Mouse (Mus musculus): ENCODE measurements around the gene Gm10130. TPM values are rescaled to one million over a fixed set of nuclear protein-coding genes. Genes with fewer than 3 reads are reported as not detected.
"Not testable (repeated sequence)": the region's sequence is repeated elsewhere in the genome, so short reads cannot be mapped to it uniquely, and the experiment has no call there.

The Gm10130 gene
- polyA plus RNA-seq (2015; fragmentation: Nextera tagmentation; extraction: Ambion mirVana), result 0.82 and 1.3 TPM in 2 replicates

GRCm38 (mm10) chr2:150323402-150323801 is at the start of gene Gm10130:
Gm10130 (plus strand) TSS chr2:150323702.
- H3K9me3 ChIP-seq (replicated peaks; ENCODE audit: control insufficient read depth, low read length, poor library complexity, severe bottlenecking), result peaks cover 38% of the 10 kb centered on the region
- 95% methylated on average over 5 of the region's 5 CpGs for WGBS
- no peak within 1 kb of the TSS for H3K9ac ChIP-seq (ENCODE audit: low read depth, low read length)
- H3K4me1 ChIP-seq (ENCODE audit: control insufficient read depth, insufficient read depth, low read length), result no peaks in the 10 kb centered on the region
- no peak within 1 kb of the TSS for H3K4me3 ChIP-seq (ENCODE audit: low read depth, low read length)
- no peak within 1 kb of the TSS for H3K4me2 ChIP-seq (ENCODE audit: low read length)
- no peak within 1 kb of the TSS for H3K27ac ChIP-seq (ENCODE audit: low read length)
- H3K27me3 ChIP-seq (ENCODE audit: control insufficient read depth, insufficient read depth, low read depth, low read length), result no peaks in the 10 kb centered on the region
- H3K36me3 ChIP-seq (ENCODE audit: control insufficient read depth, insufficient read depth, low read length), result peaks cover 46% of the 10 kb centered on the region
- no peak for ATAC-seq

GRCm38 (mm10) chr2:150293669-150294068 is 29.8 kb upstream of the Gm10130 start:
- no peak for ATAC-seq
- Histone ChIP-seq H3K27ac (ENCODE audit: low read length) (no peak overlapping the region), H3K4me1 (ENCODE audit: control insufficient read depth, insufficient read depth, low read length) (no peaks in the 10 kb centered on the region), H3K9ac (ENCODE audit: low read depth, low read length) (no peak overlapping the region), H3K9me3 (replicated peaks; ENCODE audit: control insufficient read depth, low read length, poor library complexity, severe bottlenecking) (no peaks in the 10 kb centered on the region), H3K4me2 (ENCODE audit: low read length) (no peak overlapping the region), H3K27me3 (ENCODE audit: control insufficient read depth, insufficient read depth, low read depth, low read length) (no peaks in the 10 kb centered on the region), H3K4me3 (ENCODE audit: low read depth, low read length) (no peak overlapping the region), H3K36me3 (ENCODE audit: control insufficient read depth, insufficient read depth, low read length) (no peaks in the 10 kb centered on the region)
- 86% methylated on average over 6 of the region's 6 CpGs for WGBS

GRCm38 (mm10) chr2:150299096-150299495 is 24.4 kb upstream of the Gm10130 start:
- no peaks in the 10 kb centered on the region for H3K4me1 ChIP-seq (ENCODE audit: control insufficient read depth, insufficient read depth, low read length)
- H3K4me2 ChIP-seq (ENCODE audit: low read length), result no peak overlapping the region
- ATAC-seq, result no peak
- H3K27me3 ChIP-seq (ENCODE audit: control insufficient read depth, insufficient read depth, low read depth, low read length), result no peaks in the 10 kb centered on the region
- no peaks in the 10 kb centered on the region for H3K36me3 ChIP-seq (ENCODE audit: control insufficient read depth, insufficient read depth, low read length)
- WGBS, result 53% methylated on average over 1 of the region's 1 CpGs
- no peak overlapping the region for H3K4me3 ChIP-seq (ENCODE audit: low read depth, low read length)
- H3K27ac ChIP-seq (ENCODE audit: low read length), result no peak overlapping the region
- H3K9ac ChIP-seq (ENCODE audit: low read depth, low read length), result no peak overlapping the region
- no peaks in the 10 kb centered on the region; the same call in 1 of the 2 replicates for H3K9me3 ChIP-seq (replicated peaks; ENCODE audit: control insufficient read depth, low read length, poor library complexity, severe bottlenecking)

GRCm38 (mm10) chr2:150307183-150307773 is 16.2 kb upstream of the Gm10130 start:
- H3K4me3 ChIP-seq (ENCODE audit: low read depth, low read length), result no peak overlapping the region
- WGBS, result 87% methylated on average over 10 of the region's 10 CpGs
- peaks cover 3% of the 10 kb centered on the region; the same call in 1 of the 2 replicates for H3K4me1 ChIP-seq (ENCODE audit: control insufficient read depth, insufficient read depth, low read length)
- no peaks in the 10 kb centered on the region for H3K36me3 ChIP-seq (ENCODE audit: control insufficient read depth, insufficient read depth, low read length)
- no peaks in the 10 kb centered on the region for H3K27me3 ChIP-seq (ENCODE audit: control insufficient read depth, insufficient read depth, low read depth, low read length)
- H3K9ac ChIP-seq (ENCODE audit: low read depth, low read length), result no peak overlapping the region
- no peak for ATAC-seq
- H3K9me3 ChIP-seq (replicated peaks; ENCODE audit: control insufficient read depth, low read length, poor library complexity, severe bottlenecking), result no peaks in the 10 kb centered on the region; the same call in 1 of the 2 replicates
- no peak overlapping the region for H3K4me2 ChIP-seq (ENCODE audit: low read length)
- no peak overlapping the region for H3K27ac ChIP-seq (ENCODE audit: low read length)

GRCm38 (mm10) chr2:150310952-150311884 is 12.3 kb upstream of the Gm10130 start:
- not testable (repeated sequence) for H3K4me1 ChIP-seq (ENCODE audit: control insufficient read depth, insufficient read depth, low read length); H3K27me3 ChIP-seq (ENCODE audit: control insufficient read depth, insufficient read depth, low read depth, low read length); H3K27ac ChIP-seq (ENCODE audit: low read length); H3K36me3 ChIP-seq (ENCODE audit: control insufficient read depth, insufficient read depth, low read length); H3K9me3 ChIP-seq (replicated peaks; ENCODE audit: control insufficient read depth, low read length, poor library complexity, severe bottlenecking)
- H3K4me3 ChIP-seq (ENCODE audit: low read depth, low read length), result peak overlapping the region; percentile 52
- WGBS, result 17% methylated on average over 19 of the region's 19 CpGs
- ATAC-seq, result peak; percentile 99
- H3K9ac ChIP-seq (ENCODE audit: low read depth, low read length), result peak overlapping the region; percentile 48
- H3K4me2 ChIP-seq (ENCODE audit: low read length), result peak overlapping the region; percentile 66

- Histone ChIP-seq H3K4me2 (ENCODE audit: low read length) (no peak overlapping the region), H3K27me3 (ENCODE audit: control insufficient read depth, insufficient read depth, low read depth, low read length) (no peaks in the 10 kb centered on the region), H3K9me3 (replicated peaks; ENCODE audit: control insufficient read depth, low read length, poor library complexity, severe bottlenecking) (peaks cover 26% of the 10 kb centered on the region), H3K27ac (ENCODE audit: low read length) (no peak overlapping the region), H3K4me1 (ENCODE audit: control insufficient read depth, insufficient read depth, low read length) (no peaks in the 10 kb centered on the region), H3K4me3 (ENCODE audit: low read depth, low read length) (no peak overlapping the region), H3K9ac (ENCODE audit: low read depth, low read length) (no peak overlapping the region), H3K36me3 (ENCODE audit: control insufficient read depth, insufficient read depth, low read length) (peaks cover 22% of the 10 kb centered on the region)
- no peak for ATAC-seq
These were observed 7.4 kb upstream of the Gm10130 start for GRCm38 (mm10) chr2:150316140-150316539.

GRCm38 (mm10) chr2:150318973-150319372 is 4.5 kb upstream of the Gm10130 start:
- H3K36me3 ChIP-seq (ENCODE audit: control insufficient read depth, insufficient read depth, low read length), result peaks cover 39% of the 10 kb centered on the region
- no peak for ATAC-seq
- no peak overlapping the region for H3K4me2 ChIP-seq (ENCODE audit: low read length)
- H3K27ac ChIP-seq (ENCODE audit: low read length), result no peak overlapping the region
- no peaks in the 10 kb centered on the region for H3K27me3 ChIP-seq (ENCODE audit: control insufficient read depth, insufficient read depth, low read depth, low read length)
- H3K4me1 ChIP-seq (ENCODE audit: control insufficient read depth, insufficient read depth, low read length), result no peaks in the 10 kb centered on the region
- WGBS, result 87% methylated on average over 1 of the region's 1 CpGs
- no peak overlapping the region for H3K9ac ChIP-seq (ENCODE audit: low read depth, low read length)
- H3K9me3 ChIP-seq (replicated peaks; ENCODE audit: control insufficient read depth, low read length, poor library complexity, severe bottlenecking), result peaks cover 37% of the 10 kb centered on the region
- no peak overlapping the region for H3K4me3 ChIP-seq (ENCODE audit: low read depth, low read length)

GRCm38 (mm10) chr2:150357136-150357535 is 33.6 kb downstream of the Gm10130 start:
- not testable (repeated sequence) for H3K4me3 ChIP-seq (ENCODE audit: low read depth, low read length); H3K36me3 ChIP-seq (ENCODE audit: control insufficient read depth, insufficient read depth, low read length); H3K4me2 ChIP-seq (ENCODE audit: low read length); H3K4me1 ChIP-seq (ENCODE audit: control insufficient read depth, insufficient read depth, low read length); ATAC-seq; H3K27me3 ChIP-seq (ENCODE audit: control insufficient read depth, insufficient read depth, low read depth, low read length); H3K27ac ChIP-seq (ENCODE audit: low read length); H3K9ac ChIP-seq (ENCODE audit: low read depth, low read length); H3K9me3 ChIP-seq (replicated peaks; ENCODE audit: control insufficient read depth, low read length, poor library complexity, severe bottlenecking)
